Mouse (Mus musculus): ENCODE data around the gene Pla2g4b. TPM values are rescaled to one million over a fixed set of nuclear protein-coding genes. Genes with fewer than 3 reads are reported as not detected.

Gene Pla2g4b
- total and polyA plus RNA-seq, 3 experiments = 0.90 to 2.7 (median 2.5) TPM

- Histone ChIP-seq H3K4me3 (replicated peaks in 1 of 3; ENCODE audit: low read depth in 2 of 3, low read length in 2 of 3, poor library complexity in 1 of 3) (no peak overlapping the region), H3K79me2 (replicated peaks; ENCODE audit: control insufficient read depth, extremely low read depth, insufficient read depth, poor library complexity, severe bottlenecking) (no peaks in the 10 kb centered on the region), H3K4me2 (ENCODE audit: insufficient read depth, low read depth, poor library complexity, severe bottlenecking) (no peak overlapping the region), H3K9me3 (replicated peaks; ENCODE audit: low read length) (no peaks in the 10 kb centered on the region), H3K36me3 (replicated peaks in 1 of 2; ENCODE audit: control insufficient read depth in 1 of 2, insufficient read depth in 1 of 2, low read length in 1 of 2) (no peaks in the 10 kb centered on the region), H3K27me3 (replicated peaks) (peaks cover 47% of the 10 kb centered on the region), H3K4me1 (ENCODE audit: control insufficient read depth in 1 of 2, insufficient read depth in 2 of 2) (no peaks in the 10 kb centered on the region; a peak in 1 of 4 replicates), H3K27ac (ENCODE audit: insufficient read depth, low read depth) (no peak overlapping the region), H3K9ac (ENCODE audit: insufficient read depth, low read depth) (no peak overlapping the region)
- TF ChIP-seq CTCF (conservative IDR thresholded peaks at IDR 0.05 in 1 of 2, IDR thresholded peaks at IDR 0.05 in 1 of 2; ENCODE audit: low read depth in 2 of 2, low read length in 2 of 2) (peak in 1 of 2 experiments; percentile 68; a peak in 2 of 4 replicates), RAD21 (IDR thresholded peaks at IDR 0.05; ENCODE audit: low read depth, low read length) (peak; percentile 45), USF2 (conservative IDR thresholded peaks at IDR 0.05; ENCODE audit: low read depth, low read length) (no peak), SMC3 (IDR thresholded peaks at IDR 0.05; ENCODE audit: low read depth, low read length) (peak; percentile 28)
- peak; percentile 18 for DNase-seq (ENCODE audit: extremely low read depth)
- in situ Hi-C loops (cut with MboI; ENCODE audit: low pct_ligation_motif_present, low pct_unique_long_range_greater_than_20kb, low sequenced_read_pairs) = no loop called here
- dilution Hi-C loops (cut with MboI; ENCODE audit: extremely low pct_ligation_motif_present, extremely low pct_unique_long_range_greater_than_20kb, low sequenced_read_pairs) = no loop called here
Measured at GRCm38 (mm10) chr2:120068555-120069465, 35.6 kb downstream of the Pla2g4b start.

- in situ Hi-C loops (cut with MboI; ENCODE audit: low pct_ligation_motif_present, low pct_unique_long_range_greater_than_20kb, low sequenced_read_pairs) = no loop called here
Measured at GRCm38 (mm10) chr2:120069466-120069990, 36.3 kb downstream of the Pla2g4b start.

GRCm38 (mm10) chr2:120074096-120074495 lies 40.9 kb downstream of the Pla2g4b start:
- Histone ChIP-seq H3K36me3 (replicated peaks in 1 of 2; ENCODE audit: control insufficient read depth in 1 of 2, insufficient read depth in 1 of 2, low read length in 1 of 2) (no peaks in the 10 kb centered on the region), H3K4me1 (ENCODE audit: control insufficient read depth in 1 of 2, insufficient read depth in 2 of 2) (no peaks in the 10 kb centered on the region; a peak in 1 of 4 replicates), H3K9ac (ENCODE audit: insufficient read depth, low read depth) (no peak overlapping the region), H3K4me3 (replicated peaks in 1 of 3; ENCODE audit: low read depth in 2 of 3, low read length in 2 of 3, poor library complexity in 1 of 3) (no peak overlapping the region), H3K9me3 (replicated peaks; ENCODE audit: low read length) (no peaks in the 10 kb centered on the region), H3K27ac (ENCODE audit: insufficient read depth, low read depth) (no peak overlapping the region), H3K27me3 (replicated peaks) (peaks cover 38% of the 10 kb centered on the region), H3K79me2 (replicated peaks; ENCODE audit: control insufficient read depth, extremely low read depth, insufficient read depth, poor library complexity, severe bottlenecking) (no peaks in the 10 kb centered on the region), H3K4me2 (ENCODE audit: insufficient read depth, low read depth, poor library complexity, severe bottlenecking) (no peak overlapping the region)
- no peak for TF ChIP-seq MYC (IDR thresholded peaks at IDR 0.05; ENCODE audit: low read depth, low read length)
- DNase-seq (ENCODE audit: extremely low read depth) = no peak
- dilution Hi-C loops (cut with MboI; ENCODE audit: extremely low pct_ligation_motif_present, extremely low pct_unique_long_range_greater_than_20kb, low sequenced_read_pairs) = no loop called here
- in situ Hi-C loops (cut with MboI; ENCODE audit: low pct_ligation_motif_present, low pct_unique_long_range_greater_than_20kb, low sequenced_read_pairs) = no loop called here

More at GRCm38 (mm10) chr2:120069466-120069990, 36.3 kb downstream of the Pla2g4b start:
- Histone ChIP-seq H3K4me3 (replicated peaks in 1 of 3; ENCODE audit: low read depth in 2 of 3, low read length in 2 of 3, poor library complexity in 1 of 3) (no peak overlapping the region), H3K79me2 (replicated peaks; ENCODE audit: control insufficient read depth, extremely low read depth, insufficient read depth, poor library complexity, severe bottlenecking) (no peaks in the 10 kb centered on the region), H3K4me2 (ENCODE audit: insufficient read depth, low read depth, poor library complexity, severe bottlenecking) (no peak overlapping the region), H3K27me3 (replicated peaks) (peaks cover 48% of the 10 kb centered on the region), H3K27ac (ENCODE audit: insufficient read depth, low read depth) (no peak overlapping the region), H3K36me3 (replicated peaks in 1 of 2; ENCODE audit: control insufficient read depth in 1 of 2, insufficient read depth in 1 of 2, low read length in 1 of 2) (no peaks in the 10 kb centered on the region), H3K4me1 (ENCODE audit: control insufficient read depth in 1 of 2, insufficient read depth in 2 of 2) (no peaks in the 10 kb centered on the region; a peak in 1 of 4 replicates), H3K9me3 (replicated peaks; ENCODE audit: low read length) (no peaks in the 10 kb centered on the region), H3K9ac (ENCODE audit: insufficient read depth, low read depth) (no peak overlapping the region)
- TF ChIP-seq PAX5 (IDR thresholded peaks at IDR 0.05; ENCODE audit: low read length) (no peak), E2F4 (IDR thresholded peaks at IDR 0.05; ENCODE audit: insufficient replicate concordance, low read depth, low read length) (no peak), JUND (conservative IDR thresholded peaks at IDR 0.05; ENCODE audit: low read depth, low read length) (no peak), POLR2A (IDR thresholded peaks at IDR 0.05; ENCODE audit: low read depth, low read length) (no peak), BHLHE40 (IDR thresholded peaks at IDR 0.05; ENCODE audit: low read depth, low read length) (no peak), TCF12 (IDR thresholded peaks at IDR 0.05; ENCODE audit: low read depth, low read length) (no peak), IRF4 (IDR thresholded peaks at IDR 0.05; ENCODE audit: low read depth, low read length) (no peak), ZKSCAN1 (IDR thresholded peaks at IDR 0.05; ENCODE audit: borderline replicate concordance, low read depth, low read length) (no peak), POLR2AphosphoS2 (IDR thresholded peaks at IDR 0.05; ENCODE audit: low read depth, low read length) (no peak), NRF1 (IDR thresholded peaks at IDR 0.05; ENCODE audit: low read depth, low read length) (no peak), ZMIZ1 (IDR thresholded peaks at IDR 0.05; ENCODE audit: low read depth, low read length) (no peak), TBP (conservative IDR thresholded peaks at IDR 0.05; ENCODE audit: low read depth, low read length) (no peak), MAX (IDR thresholded peaks at IDR 0.05; ENCODE audit: low read length) (no peak), ZC3H11A (IDR thresholded peaks at IDR 0.05; ENCODE audit: low read depth, low read length) (no peak), RCOR1 (conservative IDR thresholded peaks at IDR 0.05; ENCODE audit: low read depth, low read length) (no peak), RAD21 (IDR thresholded peaks at IDR 0.05; ENCODE audit: low read depth, low read length) (no peak)
- dilution Hi-C loops (cut with MboI; ENCODE audit: extremely low pct_ligation_motif_present, extremely low pct_unique_long_range_greater_than_20kb, low sequenced_read_pairs) = no loop called here
- no peak for DNase-seq (ENCODE audit: extremely low read depth)

Data from CH12.LX (cell line).